Comparison of ENCODE assay signal across 15 mouse cellular contexts in genomic region chr10:69859848-69860479, GRCm38 (mm10).
DNase-seq lines count a peak whose midpoint lies in the region; ATAC-seq and TF ChIP-seq lines count a peak whose summit lies in the region.
"Had no signal": no experiment of that assay in that cellular context is flagged by ENCODE, and none has a peak within 500 bp of the region (broad histone marks: within the 10 kb centered on the region; RNA-seq: fewer than 3 reads in every experiment).

No protein-coding gene starts in this region.

- peaks cover 5% of the 10 kb centered on the region for H3K4me1 ChIP-seq in ES-Bruce4 (ENCODE audit: control insufficient read depth, insufficient read depth, low read length)
- H3K4me1 ChIP-seq in cortical plate, adult 2 months (ENCODE audit: control insufficient read depth, insufficient read depth, low read length) = peaks cover 11% of the 10 kb centered on the region

- H3K27ac ChIP-seq in ES-Bruce4 (ENCODE audit: insufficient read depth, low read length) = peak overlapping the region; percentile 77
- H3K27ac ChIP-seq in cortical plate, adult 2 months (ENCODE audit: insufficient read depth, low read length) = peak overlapping the region; percentile 4; the same call in 1 of the 2 replicates
- H3K27ac ChIP-seq: heart, embryonic 15.5 days; stomach, postnatal 0 days had no signal

- H3K27me3 ChIP-seq in ES-Bruce4 (ENCODE audit: control insufficient read depth, insufficient read depth, low read length, poor library complexity, severe bottlenecking) = no peaks in the 10 kb centered on the region
- H3K27me3 ChIP-seq: heart, embryonic 15.5 days had no signal

- TF ChIP-seq EP300 in ES-Bruce4 (IDR thresholded peaks at IDR 0.05; ENCODE audit: insufficient read depth, low read depth, low read length) = peak; percentile 73

- H3K9me3 ChIP-seq in ES-Bruce4 (replicated peaks; ENCODE audit: control insufficient read depth, insufficient read depth, low read length, poor library complexity, severe bottlenecking) = peaks cover 2% of the 10 kb centered on the region; the same call in 1 of the 2 replicates
- H3K9me3 ChIP-seq: heart, embryonic 15.5 days had no signal

- peak; percentile 20; the same call in 1 of the 2 replicates for ATAC-seq in frontal cortex, adult (ENCODE audit: low TSS enrichment)
- ATAC-seq: lung, postnatal 0 days had no signal

- no peak for TF ChIP-seq POLR2A in ES-Bruce4 (IDR thresholded peaks at IDR 0.05; ENCODE audit: insufficient read depth, low read length)
- no peak for TF ChIP-seq POLR2A in brain, embryonic 14.5 days (IDR thresholded peaks at IDR 0.05; ENCODE audit: borderline replicate concordance, extremely low read depth, insufficient read depth, insufficient read length, poor library complexity, severe bottlenecking)
- no peak for TF ChIP-seq POLR2A in cortical plate, adult 2 months (IDR thresholded peaks at IDR 0.05; ENCODE audit: extremely low read depth, insufficient read depth, low read length)

- H3K4me3 ChIP-seq in ES-Bruce4 (ENCODE audit: low read depth, low read length) = no peak overlapping the region
- H3K4me3 ChIP-seq in cortical plate, adult 2 months (ENCODE audit: insufficient read depth, low read length) = no peak overlapping the region
- H3K4me3 ChIP-seq: heart, embryonic 15.5 days had no signal

- H3K36me3 ChIP-seq in ES-Bruce4 (ENCODE audit: control insufficient read depth, insufficient read depth, low read length, poor library complexity, severe bottlenecking) = no peaks in the 10 kb centered on the region

- no peak overlapping the region for H3K9ac ChIP-seq in ES-Bruce4 (ENCODE audit: low read depth, poor library complexity, severe bottlenecking)
- H3K9ac ChIP-seq: heart, embryonic 15.5 days had no signal

- no peak for DNase-seq in frontal cortex, postnatal 25 days (ENCODE audit: low spot score in 2 of 2)
- DNase-seq in brain, embryonic 14.5 days (ENCODE audit: low read depth) = peak; percentile 34
- DNase-seq in urinary bladder, postnatal 14 days (ENCODE audit: low spot score) = no peak
- no peak for DNase-seq in kidney, postnatal 36 days
- DNase-seq in adrenal gland, postnatal 4 days (ENCODE audit: low spot score in 2 of 2) = no peak
- DNase-seq: adrenal gland, adult 8-10 months; B cell, adult 2 months; gastrocnemius, postnatal 25 days; kidney, postnatal 14 days had no signal

- no peak for TF ChIP-seq CTCF in ES-Bruce4 (IDR thresholded peaks at IDR 0.05; ENCODE audit: low read depth, low read length)
- no peak for TF ChIP-seq CTCF in brain, embryonic 14.5 days (IDR thresholded peaks at IDR 0.05; ENCODE audit: borderline replicate concordance, extremely low read depth, insufficient read depth, insufficient read length)
- TF ChIP-seq CTCF in cortical plate, adult 2 months (IDR thresholded peaks at IDR 0.05; ENCODE audit: extremely low read depth, insufficient read depth, low read length) = no peak
